Mouse (Mus musculus): ENCODE measurements around the gene Kctd18.

DNA sequence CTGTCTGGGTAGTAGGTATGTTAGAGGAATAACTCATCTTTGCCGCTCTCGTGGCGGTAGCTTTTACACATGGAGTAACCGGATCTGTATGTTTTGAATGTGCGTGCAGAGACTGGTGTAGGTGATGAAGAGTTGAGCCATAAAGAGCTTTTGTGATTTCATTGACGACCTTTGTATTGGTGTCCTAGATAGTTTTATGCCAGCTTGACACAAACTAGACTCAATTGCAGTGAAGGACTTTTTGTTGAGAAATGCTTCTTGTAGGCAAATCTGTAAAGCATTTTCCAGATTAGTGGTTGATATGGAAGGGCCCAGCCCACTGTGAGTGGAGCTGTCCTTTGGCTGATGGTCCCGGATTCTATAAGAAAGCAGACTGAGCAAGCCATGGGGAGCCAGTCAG is at the start of gene Kctd18:
- no peak for TF ChIP-seq CTCF (IDR thresholded peaks at IDR 0.05; ENCODE audit: low read depth, low read length)
- TF ChIP-seq GATA1 (IDR thresholded peaks at IDR 0.05; ENCODE audit: borderline replicate concordance, low read length) = no peak
- TF ChIP-seq GATA2 (IDR thresholded peaks at IDR 0.05; ENCODE audit: borderline replicate concordance, low read depth, low read length) = no peak
- TF ChIP-seq TAL1 (conservative IDR thresholded peaks at IDR 0.05; ENCODE audit: low read depth, low read length) = no peak
- TF ChIP-seq POLR2AphosphoS5 (IDR thresholded peaks at IDR 0.05; ENCODE audit: insufficient replicate concordance, low read depth, low read length) = no peak

Data from G1E (cell line).